Mouse (Mus musculus) limb, embryonic 13.5 days (tissue): Measurements from ENCODE around the gene Fxyd3. TPM values are rescaled to one million over a fixed set of nuclear protein-coding genes. Genes with fewer than 3 reads are reported as not detected.

Source experiments
- ATAC-seq: fragments of 200-750 bp; cut with Nextera tagmentation; 2 replicates; pipeline ENCODE4 v1.8.0; 2017; ENCODE audit warnings: low read depth, moderate number of reproducible peaks, moderate TSS enrichment; ENCODE audit not compliant: low FRiP score
- H3K27ac ChIP-seq: fragments of 300-500 bp; sonication (generic); 2 replicates; pipeline ENCODE4 v1.5.1; 2015; ENCODE audit warnings: inconsistent platforms, mild to moderate bottlenecking, moderate library complexity
- H3K27me3 ChIP-seq: fragments of 300-500 bp; sonication (generic); 2 replicates; pipeline ENCODE4 v1.6.1; 2015; ENCODE audit warnings: mild to moderate bottlenecking, inconsistent platforms
- H3K36me3 ChIP-seq: fragments of 300-500 bp; sonication (generic); 2 replicates; pipeline ENCODE4 v1.6.1; 2015; ENCODE audit warnings: inconsistent platforms, mild to moderate bottlenecking, moderate library complexity
- H3K4me1 ChIP-seq: fragments of 300-500 bp; sonication (generic); 2 replicates; pipeline ENCODE4 v1.6.1; 2015; ENCODE audit warnings: inconsistent platforms
- H3K4me2 ChIP-seq: fragments of 300-500 bp; sonication (generic); replicated peaks from 2 replicates; pipeline ENCODE4 v1.6.1; 2015; ENCODE audit warnings: inconsistent platforms, mild to moderate bottlenecking, moderate library complexity
- H3K4me3 ChIP-seq: fragments of 300-500 bp; sonication (generic); 2 replicates; pipeline ENCODE4 v1.5.1; 2015; ENCODE audit warnings: moderate library complexity, mild to moderate bottlenecking, inconsistent platforms
- H3K9ac ChIP-seq: fragments of 300-500 bp; sonication (generic); 2 replicates; pipeline ENCODE4 v1.6.1; 2015; ENCODE audit warnings: mild to moderate bottlenecking, inconsistent platforms
- H3K9me3 ChIP-seq: fragments of 300-500 bp; sonication (generic); 2 replicates; pipeline ENCODE4 v1.6.1; 2016; ENCODE audit warnings: inconsistent platforms
- WGBS: fragments of 180-500 bp; shearing (Covaris S2); methylation state at CpG from one replicate; pipeline ENCODE4 v1.1.7; 2015; 5-methylcytosine and 5-hydroxymethylcytosine counted together
- polyA plus RNA-seq: library from polyadenylated mRNA; unstranded; fragments of >200 nt; fragmentation: Nextera tagmentation; extraction: Ambion mirVana; gene quantifications from 2 replicates; pipeline ENCODE4 v1.2.1, GENCODE M21; 2015

Gene Fxyd3
- polyA plus RNA-seq, 1 experiment from 2014 or later = 34.8 TPM

DNA sequence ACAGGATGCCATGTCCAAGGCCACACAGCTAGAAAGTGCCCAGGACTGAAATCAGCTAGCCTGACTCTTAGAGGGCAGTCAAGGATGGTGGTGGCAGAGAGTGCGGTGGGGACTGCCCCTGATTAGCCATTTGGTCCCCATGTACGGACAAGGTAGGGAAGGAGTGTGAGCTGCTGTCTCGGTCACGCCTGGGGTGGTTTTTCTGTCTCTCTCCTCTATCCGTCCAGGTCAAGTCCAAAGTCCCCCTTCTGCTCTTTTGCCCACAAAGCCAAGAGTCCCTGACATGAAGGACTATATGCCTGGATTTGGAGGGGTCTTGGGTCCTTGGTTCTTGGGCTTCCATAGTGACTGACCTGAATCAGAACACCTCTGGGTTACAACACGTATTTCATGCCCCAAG is 37.3 kb upstream of the Fxyd3 start:
- WGBS = 70% methylated on average over 6 of the region's 6 CpGs
- Histone ChIP-seq H3K9me3 (no peaks in the 10 kb centered on the region), H3K27me3 (no peaks in the 10 kb centered on the region), H3K4me1 (peaks cover 10% of the 10 kb centered on the region), H3K4me3 (no peak overlapping the region), H3K27ac (no peak overlapping the region), H3K36me3 (no peaks in the 10 kb centered on the region), H3K4me2 (no peak overlapping the region), H3K9ac (no peak overlapping the region)
- ATAC-seq = no peak

DNA sequence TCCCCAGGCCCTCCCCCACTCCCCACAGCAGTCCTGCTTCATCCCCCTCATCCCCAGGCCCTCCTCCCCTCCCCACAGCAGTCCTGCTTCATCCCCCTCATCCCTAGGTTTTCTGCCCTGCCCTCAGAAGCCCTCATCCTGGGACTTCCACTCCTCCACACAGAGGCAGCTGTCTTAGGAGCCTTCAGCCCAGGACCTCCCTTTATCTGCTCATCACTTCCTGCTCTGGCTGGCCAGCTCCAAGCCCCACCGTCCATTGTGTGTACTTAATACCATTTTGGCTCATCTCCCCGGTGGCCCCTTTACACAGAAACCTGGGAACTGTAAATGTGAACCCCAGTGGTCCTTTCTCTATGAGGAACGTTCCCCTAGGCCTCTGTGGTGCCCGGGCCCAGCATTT is 35.5 kb upstream of the Fxyd3 start:
- Histone ChIP-seq H3K4me3 (no peak overlapping the region), H3K36me3 (no peaks in the 10 kb centered on the region), H3K9ac (no peak overlapping the region), H3K27me3 (no peaks in the 10 kb centered on the region), H3K9me3 (no peaks in the 10 kb centered on the region), H3K4me2 (no peak overlapping the region), H3K27ac (no peak overlapping the region), H3K4me1 (peaks cover 10% of the 10 kb centered on the region)
- WGBS = 57% methylated on average over 4 of the region's 4 CpGs
- no peak for ATAC-seq

DNA sequence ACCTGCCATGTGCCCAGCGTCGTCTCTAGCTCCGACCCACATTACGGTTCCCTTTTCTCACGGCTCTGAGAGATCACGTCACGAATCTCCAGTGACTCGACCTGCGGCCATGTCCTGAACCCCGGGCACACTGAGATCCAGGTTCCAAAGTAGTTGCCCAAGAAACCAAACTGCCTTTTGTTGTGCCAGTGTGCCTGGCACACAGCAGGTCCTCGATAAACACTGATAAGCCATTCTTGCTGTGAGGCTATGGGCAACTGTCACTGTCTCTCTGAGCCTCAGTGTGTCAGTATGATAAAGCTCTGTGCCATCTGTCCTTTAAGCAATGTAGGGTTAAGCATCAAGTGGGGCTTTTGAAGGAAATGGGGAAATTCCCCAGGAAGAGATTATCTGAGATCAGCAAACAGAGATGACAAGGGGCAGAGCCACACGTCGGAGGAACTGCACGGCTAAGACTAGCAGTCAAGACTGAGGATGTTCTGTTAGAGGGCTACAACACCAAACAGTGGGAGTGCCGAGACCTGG is 34.4 kb upstream of the Fxyd3 start:
- WGBS = 83% methylated on average over 15 of the region's 15 CpGs
- no peak overlapping the region for H3K27ac ChIP-seq
- no peak overlapping the region for H3K4me3 ChIP-seq
- H3K4me2 ChIP-seq = no peak overlapping the region
- H3K4me1 ChIP-seq = peaks cover 10% of the 10 kb centered on the region
- no peak overlapping the region for H3K9ac ChIP-seq
- no peak for ATAC-seq
- H3K36me3 ChIP-seq = no peaks in the 10 kb centered on the region
- H3K9me3 ChIP-seq = no peaks in the 10 kb centered on the region
- no peaks in the 10 kb centered on the region for H3K27me3 ChIP-seq

- WGBS = 84% methylated on average over 5 of the region's 5 CpGs
- H3K4me3 ChIP-seq = no peak overlapping the region
- H3K4me2 ChIP-seq = no peak overlapping the region
- no peaks in the 10 kb centered on the region for H3K27me3 ChIP-seq
- no peaks in the 10 kb centered on the region for H3K9me3 ChIP-seq
- H3K36me3 ChIP-seq = no peaks in the 10 kb centered on the region
- H3K9ac ChIP-seq = no peak overlapping the region
- no peaks in the 10 kb centered on the region; the same call in 1 of the 2 replicates for H3K4me1 ChIP-seq
- ATAC-seq = no peak
- no peak overlapping the region for H3K27ac ChIP-seq
These were observed 33.3 kb upstream of the Fxyd3 start for GRCm38 (mm10) chr7:31109796-31110195.

DNA sequence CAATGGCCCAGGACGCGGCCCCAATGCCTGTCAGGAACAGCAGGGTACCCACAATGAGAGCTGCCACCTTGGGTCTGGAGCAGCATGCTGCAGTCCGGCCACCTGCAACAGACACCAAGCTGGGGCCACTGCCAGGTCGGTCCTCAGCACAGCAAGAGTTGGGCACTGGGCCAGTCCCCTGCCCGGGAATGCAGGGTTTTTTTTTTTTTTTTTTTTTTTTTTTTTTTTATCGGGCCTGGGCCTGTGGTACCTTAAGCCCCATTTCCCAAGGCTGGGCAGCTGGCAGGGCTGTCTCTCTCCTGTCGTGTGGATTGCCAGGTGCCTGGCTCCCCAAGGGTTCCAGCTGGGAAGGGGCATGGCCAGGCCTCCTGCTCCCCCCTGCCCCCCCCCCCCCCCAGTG is 32.6 kb upstream of the Fxyd3 start:
- Histone ChIP-seq H3K4me2 (no peak overlapping the region), H3K4me3 (no peak overlapping the region), H3K27me3 (no peaks in the 10 kb centered on the region; the same call in 1 of the 2 replicates), H3K9ac (no peak overlapping the region), H3K4me1 (no peaks in the 10 kb centered on the region; the same call in 1 of the 2 replicates), H3K9me3 (no peaks in the 10 kb centered on the region), H3K27ac (no peak overlapping the region), H3K36me3 (no peaks in the 10 kb centered on the region)
- 37% methylated on average over 6 of the region's 7 CpGs for WGBS
- 0 out of 2 replicates have a peak, but pooled peaks have one; percentile 16 for ATAC-seq

DNA sequence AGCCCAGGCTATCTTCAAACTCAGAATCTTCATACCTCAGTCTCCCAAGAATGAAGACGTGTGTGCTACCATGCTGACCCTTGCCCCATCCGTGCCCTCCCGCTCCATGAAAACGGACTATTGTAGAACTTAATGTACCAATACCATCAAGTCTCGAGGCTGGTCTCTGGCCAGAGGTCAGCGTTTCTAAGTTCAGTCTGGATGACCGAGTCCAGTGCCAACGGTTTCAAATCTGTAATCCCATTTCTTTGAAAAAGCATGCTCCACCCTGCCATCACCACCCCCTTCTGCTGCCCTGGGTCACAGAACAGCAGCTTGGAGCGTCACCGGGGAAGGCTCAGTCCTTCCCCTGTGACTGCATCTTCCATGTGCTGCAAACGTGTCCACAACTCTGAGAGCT is 31.3 kb upstream of the Fxyd3 start:
- ATAC-seq = no peak
- Histone ChIP-seq H3K36me3 (no peaks in the 10 kb centered on the region), H3K27ac (no peak overlapping the region), H3K4me3 (no peak overlapping the region), H3K4me2 (no peak overlapping the region), H3K4me1 (no peaks in the 10 kb centered on the region; the same call in 1 of the 2 replicates), H3K9me3 (no peaks in the 10 kb centered on the region), H3K9ac (no peak overlapping the region), H3K27me3 (peaks cover 7% of the 10 kb centered on the region; the same call in 1 of the 2 replicates)
- WGBS = 88% methylated on average over 11 of the region's 11 CpGs

DNA sequence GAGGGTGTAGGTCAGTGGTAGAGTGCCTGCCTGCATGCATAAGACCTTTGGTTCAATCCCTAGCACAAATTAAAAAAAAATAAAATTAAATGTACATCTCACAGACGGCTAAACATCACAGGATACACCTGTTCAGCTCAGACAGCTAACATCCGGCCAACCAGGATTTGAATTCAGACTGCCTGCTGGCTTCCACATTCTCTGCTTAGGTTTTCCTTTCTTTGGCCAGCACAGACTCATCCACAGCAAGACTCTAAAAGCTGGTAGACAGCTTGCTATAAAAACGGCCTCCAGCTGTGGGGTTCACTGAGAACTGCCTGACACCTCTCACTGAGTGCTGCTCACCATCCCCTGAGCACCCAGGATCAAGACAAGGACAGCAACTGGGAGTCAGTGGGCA is 29.7 kb upstream of the Fxyd3 start:
- Histone ChIP-seq H3K4me3 (no peak overlapping the region), H3K4me1 (no peaks in the 10 kb centered on the region; the same call in 1 of the 2 replicates), H3K27me3 (peaks cover 10% of the 10 kb centered on the region; the same call in 1 of the 2 replicates), H3K4me2 (no peak overlapping the region), H3K36me3 (no peaks in the 10 kb centered on the region), H3K9ac (no peak overlapping the region), H3K27ac (no peak overlapping the region), H3K9me3 (no peaks in the 10 kb centered on the region)
- 42% methylated on average over 3 of the region's 3 CpGs for WGBS
- no peak for ATAC-seq

- no peak overlapping the region for H3K9ac ChIP-seq
- 61% methylated on average over 15 of the region's 15 CpGs for WGBS
- H3K4me2 ChIP-seq = no peak overlapping the region
- H3K27ac ChIP-seq = no peak overlapping the region
- no peaks in the 10 kb centered on the region; the same call in 1 of the 2 replicates for H3K4me1 ChIP-seq
- no peaks in the 10 kb centered on the region for H3K9me3 ChIP-seq
- no peak for ATAC-seq
- H3K27me3 ChIP-seq = peaks cover 10% of the 10 kb centered on the region; the same call in 1 of the 2 replicates
- H3K4me3 ChIP-seq = no peak overlapping the region
- no peaks in the 10 kb centered on the region for H3K36me3 ChIP-seq
These were observed 28.7 kb upstream of the Fxyd3 start for GRCm38 (mm10) chr7:31105061-31105768.

- Histone ChIP-seq H3K36me3 (no peaks in the 10 kb centered on the region), H3K4me2 (no peak overlapping the region), H3K4me3 (no peak overlapping the region), H3K9ac (no peak overlapping the region), H3K27me3 (peaks cover 10% of the 10 kb centered on the region; the same call in 1 of the 2 replicates), H3K4me1 (no peaks in the 10 kb centered on the region), H3K27ac (no peak overlapping the region), H3K9me3 (no peaks in the 10 kb centered on the region)
- no peak for ATAC-seq
- WGBS = 85% methylated on average over 14 of the region's 14 CpGs
These were observed 24.3 kb upstream of the Fxyd3 start for GRCm38 (mm10) chr7:31100786-31101185.

- H3K27me3 ChIP-seq = peaks cover 10% of the 10 kb centered on the region; the same call in 1 of the 2 replicates
- no peak overlapping the region for H3K9ac ChIP-seq
- no peaks in the 10 kb centered on the region for H3K9me3 ChIP-seq
- no peaks in the 10 kb centered on the region for H3K4me1 ChIP-seq
- no peak overlapping the region for H3K27ac ChIP-seq
- H3K4me3 ChIP-seq = no peak overlapping the region
- ATAC-seq = no peak
- no peaks in the 10 kb centered on the region for H3K36me3 ChIP-seq
- no peak overlapping the region for H3K4me2 ChIP-seq
- 84% methylated on average over 6 of the region's 6 CpGs for WGBS
These were observed 23.1 kb upstream of the Fxyd3 start for GRCm38 (mm10) chr7:31099612-31099982.

DNA sequence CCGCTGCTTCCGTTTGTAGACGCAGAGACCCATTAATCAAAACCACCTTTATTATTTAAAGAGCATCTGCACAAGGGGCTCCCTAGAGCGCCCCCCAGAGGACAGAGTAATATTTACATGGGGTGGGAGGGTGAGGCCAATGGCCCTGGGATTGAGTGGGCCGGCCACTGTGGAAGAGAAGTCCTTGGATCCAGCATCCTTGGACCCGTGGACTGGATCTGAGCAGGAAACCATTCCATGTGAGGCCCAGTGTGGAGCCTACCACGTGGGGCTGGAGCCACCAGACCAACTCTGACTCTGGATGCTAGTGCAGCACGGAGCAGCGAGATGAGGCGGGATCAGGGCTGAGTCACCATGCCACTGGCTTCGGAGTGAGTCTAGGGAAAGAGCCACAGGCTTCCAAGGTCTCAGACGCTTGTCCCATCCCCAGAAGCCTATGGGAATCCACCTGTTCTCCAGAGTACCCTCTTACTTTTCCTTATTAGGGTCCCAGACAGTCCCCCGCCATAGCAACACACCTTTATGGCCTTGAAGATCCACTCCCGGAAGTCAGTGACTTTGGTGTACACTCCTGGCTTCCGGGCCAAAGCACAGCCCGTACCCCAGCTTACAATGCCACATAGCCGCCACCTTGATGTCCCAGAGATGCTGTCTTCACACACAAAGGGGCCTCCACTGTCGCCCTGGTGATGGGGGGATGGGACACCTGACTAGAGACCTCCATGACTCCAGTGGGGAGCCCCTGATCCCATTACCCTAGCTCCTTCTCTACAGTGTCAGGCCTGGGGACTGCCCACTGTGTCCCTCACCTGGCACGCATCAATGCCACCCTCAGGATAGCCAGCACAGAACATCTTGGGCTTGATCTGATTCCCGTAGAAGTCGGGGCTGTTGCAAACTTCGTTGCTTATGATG is 22.4 kb upstream of the Fxyd3 start:
- peaks cover 10% of the 10 kb centered on the region; the same call in 1 of the 2 replicates for H3K27me3 ChIP-seq
- no peaks in the 10 kb centered on the region for H3K9me3 ChIP-seq
- H3K4me1 ChIP-seq = no peaks in the 10 kb centered on the region
- H3K4me3 ChIP-seq = no peak overlapping the region
- H3K4me2 ChIP-seq = no peak overlapping the region
- 78% methylated on average over 22 of the region's 22 CpGs for WGBS
- no peak overlapping the region for H3K27ac ChIP-seq
- H3K9ac ChIP-seq = no peak overlapping the region
- no peak for ATAC-seq
- H3K36me3 ChIP-seq = no peaks in the 10 kb centered on the region
